Mouse (Mus musculus): ENCODE results near the gene Uxs1. TPM values are rescaled to one million over a fixed set of nuclear protein-coding genes. Genes with fewer than 3 reads are reported as not detected.
A peak's percentile ranks its signal among the peaks of the same experiment; 100 is the strongest.

Gene Uxs1
- polyA plus RNA-seq, 1 experiment from 2014 or later = 19.3 TPM

GRCm38 (mm10) chr1:43698577-43699000 is 129.0 kb downstream of the Uxs1 start:
- H3K27ac ChIP-seq = 0 out of 2 replicates have a peak overlapping the region, but pooled peaks have one; percentile 48
- H3K36me3 ChIP-seq = no peaks in the 10 kb centered on the region
- H3K4me1 ChIP-seq (replicated peaks) = peaks cover 6% of the 10 kb centered on the region; the same call in 1 of the 2 replicates
- 5% methylated on average over 4 of the region's 4 CpGs for WGBS
- H3K4me2 ChIP-seq (replicated peaks) = no peak overlapping the region
- no peaks in the 10 kb centered on the region for H3K27me3 ChIP-seq (replicated peaks)
- no peaks in the 10 kb centered on the region for H3K9me3 ChIP-seq
- H3K9ac ChIP-seq = no peak overlapping the region
- peak; percentile 72 for ATAC-seq
- no peak overlapping the region for H3K4me3 ChIP-seq (replicated peaks)

Other genes starting within 250 kb of the Uxs1 start
- 3.5 and 4.4 TPM in 2 replicates for gene 1500015O10Rik, start 97.2 kb downstream of the Uxs1 start, polyA plus RNA-seq (2015; fragmentation: Nextera tagmentation; extraction: Ambion mirVana)
- 53.8 and 59.9 TPM in 2 replicates for gene Tpp2, start 105.8 kb upstream of the Uxs1 start, polyA plus RNA-seq (2015; fragmentation: Nextera tagmentation; extraction: Ambion mirVana)
- 0.42 and 0.49 TPM in 2 replicates for gene Mettl21c, start 192.2 kb upstream of the Uxs1 start, polyA plus RNA-seq (2015; fragmentation: Nextera tagmentation; extraction: Ambion mirVana)
- gene Gm8251, start 234.1 kb upstream of the Uxs1 start, polyA plus RNA-seq (2015; fragmentation: Nextera tagmentation; extraction: Ambion mirVana) = 0.08 and 0.11 TPM in 2 replicates